Mouse (Mus musculus) brain, embryonic 14.5 days (tissue): ENCODE data around the gene Usp39. TPM values are rescaled to one million over a fixed set of nuclear protein-coding genes. Genes with fewer than 3 reads are reported as not detected.
A peak's percentile ranks its signal among the peaks of the same experiment; 100 is the strongest.

Experiments used
- DNase-seq: peaks from one replicate; pipeline ENCODE4 v3.0.0-alpha.2; 2011; ENCODE audit warnings: low read depth
- CTCF ChIP-seq: fragments of 200-500 bp; IDR thresholded peaks from 2 replicates; pipeline ENCODE4 v1.5.1; 2012; ENCODE audit warnings: inconsistent platforms, mild to moderate bottlenecking, moderate library complexity, borderline replicate concordance; ENCODE audit not compliant: insufficient read depth, insufficient read length; ENCODE audit errors: extremely low read depth
- POLR2A ChIP-seq: fragments of 200-500 bp; IDR thresholded peaks from 2 replicates; pipeline ENCODE4 v1.6.1; 2012; ENCODE audit warnings: mild to moderate bottlenecking, inconsistent platforms, borderline replicate concordance; ENCODE audit not compliant: poor library complexity, insufficient read depth, insufficient read length, severe bottlenecking; ENCODE audit errors: extremely low read depth
- polyA plus RNA-seq: library from polyadenylated mRNA; depleted of rRNA; stranded (reverse); fragments of >200 nt; gene quantifications from 2 replicates; pipeline ENCODE4 v1.2.3, GENCODE M21; 2012

The Usp39 gene
- polyA plus RNA-seq, 1 experiment: 47.3 TPM

DNA sequence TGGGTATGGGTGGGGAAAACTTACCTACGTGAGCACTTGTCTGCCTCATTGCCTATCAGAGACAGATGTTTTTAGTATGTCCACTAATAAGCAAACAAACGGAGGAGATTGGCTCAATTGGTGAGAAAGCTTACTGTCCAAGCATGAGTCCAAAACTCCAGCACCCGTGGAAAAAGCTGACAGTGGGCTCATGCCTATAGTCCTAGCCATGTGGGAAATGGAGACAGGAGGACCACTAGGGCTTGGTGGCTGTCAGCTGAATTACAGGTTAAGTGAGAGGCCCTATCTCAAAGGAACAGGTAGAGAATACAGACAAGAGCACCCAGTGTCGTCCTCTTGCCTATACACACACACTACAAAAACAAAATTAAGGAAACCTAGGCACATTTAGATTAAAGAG, 1.3 kb upstream of the Usp39 start:
- DNase-seq: no peak
- no peak for TF ChIP-seq CTCF
- TF ChIP-seq POLR2A: no peak

GRCm38 (mm10) chr6:72345633-72346032, 649 bp upstream of the Usp39 start:
- TF ChIP-seq POLR2A (no peak), CTCF (no peak)

GRCm38 (mm10) chr6:72344396-72345073, 449 bp downstream of the Usp39 start:
- no peak for TF ChIP-seq CTCF
- TF ChIP-seq POLR2A: no peak

More at GRCm38 (mm10) chr6:72345633-72346032, 649 bp upstream of the Usp39 start:
- no peak for DNase-seq

GRCm38 (mm10) chr6:72340481-72340880, 4.5 kb downstream of the Usp39 start:
- DNase-seq: no peak
- no peak for TF ChIP-seq POLR2A
- no peak for TF ChIP-seq CTCF

More at GRCm38 (mm10) chr6:72344396-72345073, 449 bp downstream of the Usp39 start:
- no peak for DNase-seq

GRCm38 (mm10) chr6:72333111-72333510, 11.9 kb downstream of the Usp39 start:
- no peak for DNase-seq
- TF ChIP-seq POLR2A: no peak
- TF ChIP-seq CTCF: no peak

GRCm38 (mm10) chr6:72330133-72330532, 14.9 kb downstream of the Usp39 start:
- TF ChIP-seq CTCF: no peak
- TF ChIP-seq POLR2A: no peak
- no peak for DNase-seq

DNA sequence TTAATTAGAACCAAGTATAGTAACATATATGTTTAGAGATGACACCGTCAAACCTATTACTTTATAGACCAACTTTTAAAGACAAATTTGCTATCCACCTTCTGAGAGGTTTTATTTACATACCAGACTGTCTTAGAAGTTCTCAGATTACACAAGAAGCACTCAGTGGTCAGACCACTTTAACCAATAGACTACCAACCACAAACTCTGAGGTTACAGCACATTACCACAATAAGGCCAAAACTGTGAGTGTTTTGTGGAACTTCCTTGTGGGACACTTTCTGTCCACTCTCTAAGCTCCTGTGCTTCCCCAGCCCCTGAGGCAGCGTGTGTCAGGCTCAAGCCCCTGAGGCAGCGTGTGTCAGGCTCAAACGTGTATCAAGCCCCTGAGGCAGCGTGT, 16.0 kb downstream of the Usp39 start:
- TF ChIP-seq POLR2A (no peak), CTCF (no peak)
- DNase-seq: no peak

DNA sequence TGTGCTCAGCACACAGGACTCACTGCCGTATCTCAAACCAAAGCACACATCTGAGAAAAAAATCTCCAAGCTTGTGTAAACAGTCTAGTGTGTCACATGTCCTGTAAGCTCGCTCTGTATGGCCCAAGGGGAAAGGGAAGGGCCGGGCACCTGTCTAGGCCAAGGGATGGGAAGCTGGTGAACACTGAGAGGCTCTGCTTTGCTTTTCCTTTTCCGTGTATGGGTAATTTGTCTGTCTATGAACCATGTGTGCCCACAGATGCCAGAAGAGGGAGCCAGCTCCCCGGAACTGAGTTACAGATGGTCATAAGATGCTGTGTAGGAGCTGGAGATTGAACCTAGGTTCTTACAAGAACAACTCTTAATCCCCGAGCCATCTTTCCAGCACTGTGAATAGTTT, 18.7 kb downstream of the Usp39 start:
- DNase-seq: peak; percentile 45
- peak; percentile 36; the same call in 1 of the 2 replicates for TF ChIP-seq CTCF
- no peak for TF ChIP-seq POLR2A

DNA sequence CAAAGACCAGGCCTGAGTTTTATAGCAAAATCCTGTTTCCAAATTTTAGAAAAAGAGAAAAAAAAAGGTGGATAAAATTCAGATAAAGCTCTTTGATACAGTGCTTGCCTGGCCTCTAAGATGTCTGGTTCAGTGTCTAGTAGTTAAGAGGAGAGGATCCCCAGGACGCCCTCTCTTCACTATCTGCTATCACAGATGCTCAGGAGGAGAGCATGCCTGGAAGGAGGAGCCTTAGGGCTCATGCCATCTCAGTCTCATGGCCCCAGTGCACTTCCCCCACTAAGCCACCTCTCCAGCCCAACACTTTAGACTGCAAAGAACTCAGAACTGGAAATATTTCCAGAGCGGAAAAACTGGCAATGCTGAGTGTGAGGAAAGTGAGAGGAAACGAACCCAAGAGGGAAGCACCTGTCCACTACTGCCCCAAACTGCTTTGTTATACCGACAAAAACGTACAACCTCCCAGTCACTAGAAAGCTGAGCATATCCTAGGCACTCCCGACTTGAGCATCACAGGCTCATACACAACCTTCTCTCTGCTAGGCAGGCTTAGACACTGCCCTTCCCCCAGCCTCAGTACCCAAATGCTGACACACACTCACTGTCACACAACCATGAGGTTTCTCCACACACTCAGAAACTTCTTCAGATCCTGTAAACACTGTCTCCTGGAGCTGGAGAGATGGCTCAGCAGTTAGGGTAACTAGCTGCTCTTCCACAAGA, 21.0 kb downstream of the Usp39 start:
- no peak for TF ChIP-seq CTCF
- no peak for TF ChIP-seq POLR2A
- no peak for DNase-seq

DNA sequence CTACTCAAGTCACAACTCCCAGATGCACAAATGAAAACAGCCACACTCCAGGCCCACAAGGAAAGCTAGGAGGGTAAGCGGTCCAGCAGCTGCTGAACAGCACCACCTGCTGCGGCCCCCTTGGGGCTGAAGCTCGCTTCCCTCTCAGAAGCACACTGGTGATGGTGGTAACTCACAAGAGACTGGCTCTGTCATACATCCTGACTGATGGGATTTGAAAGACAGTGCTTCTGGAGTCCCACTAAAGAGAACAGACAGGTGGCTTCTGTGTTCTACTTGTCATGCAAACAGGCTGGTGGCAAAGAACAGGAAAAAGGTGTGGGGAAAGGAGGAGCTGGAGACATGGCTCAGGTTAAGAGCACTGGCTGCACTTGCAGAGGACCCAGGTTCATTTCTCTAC, 22.0 kb downstream of the Usp39 start:
- no peak for TF ChIP-seq POLR2A
- TF ChIP-seq CTCF: no peak

DNA sequence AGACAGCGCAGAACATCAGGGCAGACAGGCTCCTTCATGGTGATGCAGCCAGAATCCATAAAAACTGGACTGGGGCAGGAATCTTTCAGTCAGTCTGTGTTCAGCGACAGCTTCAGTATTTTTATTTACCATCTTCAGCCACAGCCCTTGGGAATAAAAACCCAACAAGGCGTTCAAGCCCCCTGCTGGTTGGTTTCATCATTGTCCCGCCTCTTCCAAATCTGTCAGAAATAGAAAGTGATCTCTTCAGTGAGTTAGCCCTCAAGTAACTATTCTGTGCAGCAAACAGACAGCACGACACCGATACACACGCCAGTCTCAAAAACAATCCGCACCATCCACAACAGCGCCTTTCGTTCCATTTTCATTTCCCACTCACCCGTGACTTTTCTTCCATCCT, 26.0 kb downstream of the Usp39 start:
- peak; percentile 46 for DNase-seq
- TF ChIP-seq CTCF: peak; percentile 45; the same call in 1 of the 2 replicates
- TF ChIP-seq POLR2A: no peak

More for the DNA sequence above, 22.0 kb downstream of the Usp39 start:
- DNase-seq: no peak

- TF ChIP-seq POLR2A (no peak), CTCF (no peak)
- DNase-seq: no peak
Observed at GRCm38 (mm10) chr6:72318440-72318839, 26.5 kb downstream of the Usp39 start.

- no peak for DNase-seq
- no peak for TF ChIP-seq CTCF
- no peak for TF ChIP-seq POLR2A
Observed at GRCm38 (mm10) chr6:72316044-72316443, 28.9 kb downstream of the Usp39 start.
